Mouse (Mus musculus): ENCODE data around the gene Ces2g. TPM values are rescaled to one million over a fixed set of nuclear protein-coding genes. Genes with fewer than 3 reads are reported as not detected.

Gene Ces2g
- polyA plus RNA-seq, 1 experiment, result not detected

GRCm38 (mm10) chr8:104962229-104962901 is 847 bp downstream of the Ces2g start:
- TF ChIP-seq POLR2A (IDR thresholded peaks at IDR 0.05; ENCODE audit: insufficient read depth, low read length), result no peak
- TF ChIP-seq EP300 (IDR thresholded peaks at IDR 0.05; ENCODE audit: insufficient read depth, low read depth, low read length), result no peak
- no peak for TF ChIP-seq CTCF (IDR thresholded peaks at IDR 0.05; ENCODE audit: low read depth, low read length)
- H3K9ac ChIP-seq (ENCODE audit: low read depth, poor library complexity, severe bottlenecking), result no peak overlapping the region

GRCm38 (mm10) chr8:104963375-104963894 is 1.9 kb downstream of the Ces2g start:
- Histone ChIP-seq H3K4me1 (ENCODE audit: control insufficient read depth, insufficient read depth, low read length) (no peaks in the 10 kb centered on the region), H3K9me3 (replicated peaks; ENCODE audit: control insufficient read depth, insufficient read depth, low read length, poor library complexity, severe bottlenecking) (no peaks in the 10 kb centered on the region), H3K27ac (ENCODE audit: insufficient read depth, low read length) (no peak overlapping the region), H3K27me3 (ENCODE audit: control insufficient read depth, insufficient read depth, low read length, poor library complexity, severe bottlenecking) (no peaks in the 10 kb centered on the region; the same call in 1 of the 2 replicates), H3K9ac (ENCODE audit: low read depth, poor library complexity, severe bottlenecking) (no peak overlapping the region), H3K36me3 (ENCODE audit: control insufficient read depth, insufficient read depth, low read length, poor library complexity, severe bottlenecking) (no peaks in the 10 kb centered on the region), H3K4me3 (ENCODE audit: low read depth, low read length) (no peak overlapping the region)
- TF ChIP-seq CTCF (IDR thresholded peaks at IDR 0.05; ENCODE audit: low read depth, low read length) (no peak), EP300 (IDR thresholded peaks at IDR 0.05; ENCODE audit: insufficient read depth, low read depth, low read length) (no peak), POLR2A (IDR thresholded peaks at IDR 0.05; ENCODE audit: insufficient read depth, low read length) (no peak)

More at GRCm38 (mm10) chr8:104962229-104962901, 847 bp downstream of the Ces2g start:
- Histone ChIP-seq H3K4me1 (ENCODE audit: control insufficient read depth, insufficient read depth, low read length) (no peaks in the 10 kb centered on the region), H3K27ac (ENCODE audit: insufficient read depth, low read length) (no peak overlapping the region), H3K27me3 (ENCODE audit: control insufficient read depth, insufficient read depth, low read length, poor library complexity, severe bottlenecking) (no peaks in the 10 kb centered on the region; the same call in 1 of the 2 replicates), H3K9me3 (replicated peaks; ENCODE audit: control insufficient read depth, insufficient read depth, low read length, poor library complexity, severe bottlenecking) (no peaks in the 10 kb centered on the region), H3K4me3 (ENCODE audit: low read depth, low read length) (no peak overlapping the region), H3K36me3 (ENCODE audit: control insufficient read depth, insufficient read depth, low read length, poor library complexity, severe bottlenecking) (no peaks in the 10 kb centered on the region)

GRCm38 (mm10) chr8:104984126-104984525 is 22.6 kb downstream of the Ces2g start:
- Histone ChIP-seq H3K9ac (ENCODE audit: low read depth, poor library complexity, severe bottlenecking) (no peak overlapping the region), H3K9me3 (replicated peaks; ENCODE audit: control insufficient read depth, insufficient read depth, low read length, poor library complexity, severe bottlenecking) (no peaks in the 10 kb centered on the region), H3K4me3 (ENCODE audit: low read depth, low read length) (no peak overlapping the region), H3K36me3 (ENCODE audit: control insufficient read depth, insufficient read depth, low read length, poor library complexity, severe bottlenecking) (no peaks in the 10 kb centered on the region), H3K27me3 (ENCODE audit: control insufficient read depth, insufficient read depth, low read length, poor library complexity, severe bottlenecking) (no peaks in the 10 kb centered on the region), H3K27ac (ENCODE audit: insufficient read depth, low read length) (no peak overlapping the region), H3K4me1 (ENCODE audit: control insufficient read depth, insufficient read depth, low read length) (no peaks in the 10 kb centered on the region)
- TF ChIP-seq CTCF (IDR thresholded peaks at IDR 0.05; ENCODE audit: low read depth, low read length) (no peak), POLR2A (IDR thresholded peaks at IDR 0.05; ENCODE audit: insufficient read depth, low read length) (no peak), EP300 (IDR thresholded peaks at IDR 0.05; ENCODE audit: insufficient read depth, low read depth, low read length) (no peak)

GRCm38 (mm10) chr8:104984942-104985341 is 23.4 kb downstream of the Ces2g start:
- no peaks in the 10 kb centered on the region for H3K27me3 ChIP-seq (ENCODE audit: control insufficient read depth, insufficient read depth, low read length, poor library complexity, severe bottlenecking)
- TF ChIP-seq CTCF (IDR thresholded peaks at IDR 0.05; ENCODE audit: low read depth, low read length), result no peak
- no peak for TF ChIP-seq EP300 (IDR thresholded peaks at IDR 0.05; ENCODE audit: insufficient read depth, low read depth, low read length)
- no peak for TF ChIP-seq POLR2A (IDR thresholded peaks at IDR 0.05; ENCODE audit: insufficient read depth, low read length)
- no peak overlapping the region for H3K4me3 ChIP-seq (ENCODE audit: low read depth, low read length)
- no peaks in the 10 kb centered on the region for H3K9me3 ChIP-seq (replicated peaks; ENCODE audit: control insufficient read depth, insufficient read depth, low read length, poor library complexity, severe bottlenecking)
- H3K4me1 ChIP-seq (ENCODE audit: control insufficient read depth, insufficient read depth, low read length), result no peaks in the 10 kb centered on the region
- no peaks in the 10 kb centered on the region for H3K36me3 ChIP-seq (ENCODE audit: control insufficient read depth, insufficient read depth, low read length, poor library complexity, severe bottlenecking)
- no peak overlapping the region for H3K9ac ChIP-seq (ENCODE audit: low read depth, poor library complexity, severe bottlenecking)
- H3K27ac ChIP-seq (ENCODE audit: insufficient read depth, low read length), result no peak overlapping the region

GRCm38 (mm10) chr8:104998191-104998590 is 36.7 kb downstream of the Ces2g start:
- Histone ChIP-seq H3K9ac (ENCODE audit: low read depth, poor library complexity, severe bottlenecking) (no peak overlapping the region), H3K4me1 (ENCODE audit: control insufficient read depth, insufficient read depth, low read length) (no peaks in the 10 kb centered on the region), H3K27me3 (ENCODE audit: control insufficient read depth, insufficient read depth, low read length, poor library complexity, severe bottlenecking) (no peaks in the 10 kb centered on the region), H3K4me3 (ENCODE audit: low read depth, low read length) (no peak overlapping the region), H3K27ac (ENCODE audit: insufficient read depth, low read length) (no peak overlapping the region), H3K9me3 (replicated peaks; ENCODE audit: control insufficient read depth, insufficient read depth, low read length, poor library complexity, severe bottlenecking) (peaks cover 9% of the 10 kb centered on the region), H3K36me3 (ENCODE audit: control insufficient read depth, insufficient read depth, low read length, poor library complexity, severe bottlenecking) (no peaks in the 10 kb centered on the region)
- no peak for TF ChIP-seq CTCF (IDR thresholded peaks at IDR 0.05; ENCODE audit: low read depth, low read length)
- no peak for TF ChIP-seq EP300 (IDR thresholded peaks at IDR 0.05; ENCODE audit: insufficient read depth, low read depth, low read length)
- TF ChIP-seq POLR2A (IDR thresholded peaks at IDR 0.05; ENCODE audit: insufficient read depth, low read length), result no peak

- Histone ChIP-seq H3K9me3 (replicated peaks; ENCODE audit: control insufficient read depth, insufficient read depth, low read length, poor library complexity, severe bottlenecking) (peaks cover 12% of the 10 kb centered on the region), H3K27ac (ENCODE audit: insufficient read depth, low read length) (no peak overlapping the region), H3K4me3 (ENCODE audit: low read depth, low read length) (no peak overlapping the region), H3K36me3 (ENCODE audit: control insufficient read depth, insufficient read depth, low read length, poor library complexity, severe bottlenecking) (no peaks in the 10 kb centered on the region), H3K27me3 (ENCODE audit: control insufficient read depth, insufficient read depth, low read length, poor library complexity, severe bottlenecking) (no peaks in the 10 kb centered on the region), H3K9ac (ENCODE audit: low read depth, poor library complexity, severe bottlenecking) (no peak overlapping the region), H3K4me1 (ENCODE audit: control insufficient read depth, insufficient read depth, low read length) (no peaks in the 10 kb centered on the region)
- no peak for TF ChIP-seq EP300 (IDR thresholded peaks at IDR 0.05; ENCODE audit: insufficient read depth, low read depth, low read length)
- TF ChIP-seq POLR2A (IDR thresholded peaks at IDR 0.05; ENCODE audit: insufficient read depth, low read length), result no peak
- TF ChIP-seq CTCF (IDR thresholded peaks at IDR 0.05; ENCODE audit: low read depth, low read length), result no peak
Measured at GRCm38 (mm10) chr8:104999183-104999582, 37.7 kb downstream of the Ces2g start.

Data from ES-Bruce4 (cell line).